8 mouse cellular contexts compared by ENCODE assay signal in the genomic region with DNA sequence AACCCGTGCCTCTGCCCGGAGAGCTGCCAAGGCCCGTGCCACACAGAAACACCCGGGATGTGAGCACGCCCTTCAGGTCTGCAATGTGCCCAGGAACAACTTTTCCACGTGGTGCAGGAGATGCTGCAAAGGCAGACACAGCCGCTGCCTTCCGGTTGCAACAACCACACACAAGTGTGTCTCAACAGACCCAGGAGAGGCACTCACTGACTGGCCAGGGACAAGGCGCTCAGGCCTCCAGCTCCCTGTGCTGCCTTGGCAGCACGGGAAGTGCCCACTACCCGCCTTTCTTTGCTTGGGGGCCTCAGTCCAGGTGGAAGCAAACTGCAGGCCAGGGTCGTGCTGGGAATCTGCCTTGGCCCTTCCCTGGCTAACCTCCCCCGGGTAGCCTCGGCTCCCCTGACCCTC. TPM values are rescaled to one million over a fixed set of nuclear protein-coding genes. Genes with fewer than 3 reads are reported as not detected.
A peak's percentile ranks its signal among the peaks of the same experiment; 100 is the strongest.
DNase-seq lines count a peak whose midpoint lies in the region; ATAC-seq and TF ChIP-seq lines count a peak whose summit lies in the region.

No protein-coding gene starts in this region.

- peak overlapping the region; percentile 95 for H3K4me2 ChIP-seq in heart, embryonic 12.5 days
- H3K4me2 ChIP-seq in kidney, embryonic 16.5 days (replicated peaks; ENCODE audit: low read depth, low read length): peak overlapping the region; percentile 88
- H3K4me2 ChIP-seq in liver, postnatal 0 days (ENCODE audit: low read depth, low read length): peak overlapping the region; percentile 99

- H3K9ac ChIP-seq in heart, embryonic 12.5 days: peak overlapping the region; percentile 99
- H3K9ac ChIP-seq in kidney, embryonic 16.5 days (replicated peaks; ENCODE audit: low read length): peak overlapping the region; percentile 93
- peak overlapping the region; percentile 96 for H3K9ac ChIP-seq in liver, postnatal 0 days (replicated peaks)

- TF ChIP-seq EP300 in liver, postnatal 0 days (IDR thresholded peaks at IDR 0.05; ENCODE audit: low read depth): no peak

- TF ChIP-seq CTCF in liver, postnatal 0 days (IDR thresholded peaks at IDR 0.05; ENCODE audit: low read depth): no peak
- no peak for TF ChIP-seq CTCF in testis, adult 2 months (IDR thresholded peaks at IDR 0.05; ENCODE audit: control insufficient read depth, insufficient read depth, insufficient replicate concordance, low read depth, low read length)

- peak overlapping the region; percentile 92; the same call in 1 of the 2 replicates for H3K27ac ChIP-seq in heart, embryonic 12.5 days (ENCODE audit: poor library complexity, severe bottlenecking)
- H3K27ac ChIP-seq in kidney, embryonic 16.5 days (ENCODE audit: low read length): no peak overlapping the region
- H3K27ac ChIP-seq in liver, postnatal 0 days (ENCODE audit: low read depth): peak overlapping the region; percentile 96
- peak overlapping the region; percentile 92 for H3K27ac ChIP-seq in testis, adult 2 months (ENCODE audit: control insufficient read depth, insufficient read depth, low read depth, low read length)

- no peaks in the 10 kb centered on the region for H3K9me3 ChIP-seq in heart, embryonic 12.5 days (replicated peaks)
- H3K9me3 ChIP-seq in kidney, embryonic 16.5 days (ENCODE audit: low read length): no peaks in the 10 kb centered on the region
- H3K9me3 ChIP-seq in liver, postnatal 0 days (ENCODE audit: low read length): no peaks in the 10 kb centered on the region

- DNase-seq in ovary, postnatal 10 days (ENCODE audit: low spot score): peak; percentile 15
- no peak for DNase-seq in ovary, postnatal 14 days (ENCODE audit: low spot score)
- peak; percentile 74 for DNase-seq in liver, postnatal 0 days
- peak; percentile 49 for DNase-seq in neural tube, embryonic 10.5 days (ENCODE audit: extremely low spot score, low spot score)

- peaks cover 10% of the 10 kb centered on the region for H3K4me1 ChIP-seq in heart, embryonic 12.5 days (replicated peaks)
- H3K4me1 ChIP-seq in kidney, embryonic 16.5 days (ENCODE audit: insufficient read depth, low read length): peaks cover 27% of the 10 kb centered on the region
- H3K4me1 ChIP-seq in liver, postnatal 0 days (ENCODE audit: insufficient read depth): peaks cover 22% of the 10 kb centered on the region
- H3K4me1 ChIP-seq in testis, adult 2 months (ENCODE audit: control insufficient read depth, insufficient read depth, low read length): peaks cover 9% of the 10 kb centered on the region

- H3K36me3 ChIP-seq in heart, embryonic 12.5 days: no peaks in the 10 kb centered on the region
- H3K36me3 ChIP-seq in kidney, embryonic 16.5 days (ENCODE audit: insufficient read depth, low read length): no peaks in the 10 kb centered on the region
- 0 out of 2 replicates have a peak, but pooled peaks cover 2% of the 10 kb centered on the region for H3K36me3 ChIP-seq in liver, postnatal 0 days (replicated peaks; ENCODE audit: insufficient read depth, low read length)
- no peaks in the 10 kb centered on the region for H3K36me3 ChIP-seq in testis, adult 2 months (ENCODE audit: control insufficient read depth, insufficient read depth, low read length)

- under 1% methylated on average over 14 of the region's 14 CpGs for WGBS in heart, embryonic 12.5 days
- WGBS in kidney, embryonic 16.5 days: under 1% methylated on average over 14 of the region's 14 CpGs
- under 1% methylated on average over 14 of the region's 14 CpGs for WGBS in liver, postnatal 0 days (ENCODE audit: insufficient replicate concordance)

- peak overlapping the region; percentile 93 for H3K4me3 ChIP-seq in heart, embryonic 12.5 days
- H3K4me3 ChIP-seq in kidney, embryonic 16.5 days (ENCODE audit: low read length): peak overlapping the region; percentile 93
- peak overlapping the region; percentile 96 for H3K4me3 ChIP-seq in liver, postnatal 0 days (ENCODE audit: low read depth, low read length)
- H3K4me3 ChIP-seq in testis, adult 2 months (ENCODE audit: control insufficient read depth, low read depth, low read length): peak overlapping the region; percentile 86

- peaks cover 17% of the 10 kb centered on the region; the same call in 1 of the 2 replicates for H3K27me3 ChIP-seq in heart, embryonic 12.5 days (replicated peaks)
- 0 out of 2 replicates have a peak, but pooled peaks cover 2% of the 10 kb centered on the region for H3K27me3 ChIP-seq in kidney, embryonic 16.5 days (ENCODE audit: insufficient read depth, low read length)
- no peaks in the 10 kb centered on the region for H3K27me3 ChIP-seq in liver, postnatal 0 days (ENCODE audit: insufficient read depth, low read length)
- H3K27me3 ChIP-seq in testis, adult 2 months (ENCODE audit: control insufficient read depth, insufficient read depth, low read length): no peaks in the 10 kb centered on the region

- TF ChIP-seq POLR2A in testis, adult 2 months (IDR thresholded peaks at IDR 0.05; ENCODE audit: control insufficient read depth, low read depth, low read length): no peak

- ATAC-seq in common myeloid progenitor, adult 5-6 weeks (replicated peaks; ENCODE audit: low read depth, poor library complexity, severe bottlenecking): peak; percentile 60
- no peak for ATAC-seq in heart, embryonic 12.5 days (ENCODE audit: insufficient number of reproducible peaks, low FRiP score)
- 0 out of 2 replicates have a peak, but pooled peaks have one; percentile 2 for ATAC-seq in kidney, embryonic 16.5 days (ENCODE audit: low FRiP score, low TSS enrichment)
- ATAC-seq in liver, postnatal 0 days: peak; percentile 14

RNA-seq across cellular contexts. Expression of a gene that starts 1.3 kb away (rescaled TPM):
- total RNA-seq in common myeloid progenitor, adult 5-6 weeks (2017): 48.7 and 59.1 TPM in 2 replicates
- polyA plus RNA-seq in heart, embryonic 12.5 days (2016; fragmentation: Nextera tagmentation; extraction: Ambion mirVana): 14.1 and 17.0 TPM in 2 replicates
- 8.6 and 8.7 TPM in 2 replicates for polyA plus RNA-seq in kidney, embryonic 16.5 days (2015; fragmentation: Nextera tagmentation; extraction: Ambion mirVana)
- 3.1 and 3.4 TPM in 2 replicates for polyA plus RNA-seq in liver, postnatal 0 days (2015; fragmentation: Nextera tagmentation; extraction: Ambion mirVana)
- 41.8 and 43.4 TPM in 2 replicates for polyA plus RNA-seq in testis, adult 2 months (2012; rRNA removed)

RNA-seq across cellular contexts. Expression of a gene that starts 22.2 kb away (rescaled TPM):
- total RNA-seq in common myeloid progenitor, adult 5-6 weeks (2017): 809 and 1,340 TPM in 2 replicates
- polyA plus RNA-seq in heart, embryonic 12.5 days (2016; fragmentation: Nextera tagmentation; extraction: Ambion mirVana): 6.0 TPM in 1 of 2 replicates, not detected in the other
- polyA plus RNA-seq in kidney, embryonic 16.5 days (2015; fragmentation: Nextera tagmentation; extraction: Ambion mirVana): 22.6 and 54.9 TPM in 2 replicates
- 12.3 and 24.8 TPM in 2 replicates for polyA plus RNA-seq in liver, postnatal 0 days (2015; fragmentation: Nextera tagmentation; extraction: Ambion mirVana)
- 708 and 907 TPM in 2 replicates for polyA plus RNA-seq in testis, adult 2 months (2012; rRNA removed)

Comparison
In these comparisons a context has a peak if more than half of its experiments do, and no peak if none do; other contexts are left out.
1. RNA of a gene that starts 22.2 kb away (polyA plus RNA-seq): 708 to 907 TPM in testis, adult 2 months; 22.6 to 54.9 TPM in kidney, embryonic 16.5 days, 12.3 to 24.8 TPM in liver, postnatal 0 days and 6.0 TPM in heart, embryonic 12.5 days; every median in the first group is over 10 times any median in the second.
2. Peak in every context shown above with its lines, with median percentiles within 50 percentile points of each other: H3K4me2 ChIP-seq, H3K4me3 ChIP-seq and H3K9ac ChIP-seq.